Mouse (Mus musculus) granulocyte monocyte progenitor cell, adult 5-6 weeks (primary cell): ENCODE measurements around the gene Abcc4. TPM values are rescaled to one million over a fixed set of nuclear protein-coding genes. Genes with fewer than 3 reads are reported as not detected.
"Not testable (repeated sequence)": the region's sequence is repeated elsewhere in the genome, so short reads cannot be mapped to it uniquely, and the experiment has no call there.

ENCODE experiments used
- ATAC-seq: replicated peaks from 2 replicates; pipeline ENCODE4 v1.8.0; 2016; ENCODE audit warnings: mild to moderate bottlenecking, moderate TSS enrichment, inconsistent platforms; ENCODE audit not compliant: poor library complexity, severe bottlenecking
- total RNA-seq, 2 experiments: library from RNA; stranded (forward) in 1 of 2; stranded (reverse) in 1 of 2; fragments of 200-712, 200-1000 nt in 1 of 2; fragments of >200 nt in 1 of 2; fragmentation: Nextera tagmentation in 1 of 2; gene quantifications; 2 replicates each; pipeline ENCODE4 v1.2.3; 2014 to 2017

The Abcc4 gene
- total RNA-seq, 2 experiments from 2014 or later, result 38.8 to 42.4 TPM

- ATAC-seq, result peak; percentile 90
Observed at GRCm38 (mm10) chr14:118685572-118685971, 20.4 kb downstream of the Abcc4 start.

GRCm38 (mm10) chr14:118682339-118683034 is 23.5 kb downstream of the Abcc4 start:
- ATAC-seq, result peak; percentile 36; the same call in 1 of the 2 replicates

GRCm38 (mm10) chr14:118681087-118681486 is 24.9 kb downstream of the Abcc4 start:
- no peak for ATAC-seq

DNA sequence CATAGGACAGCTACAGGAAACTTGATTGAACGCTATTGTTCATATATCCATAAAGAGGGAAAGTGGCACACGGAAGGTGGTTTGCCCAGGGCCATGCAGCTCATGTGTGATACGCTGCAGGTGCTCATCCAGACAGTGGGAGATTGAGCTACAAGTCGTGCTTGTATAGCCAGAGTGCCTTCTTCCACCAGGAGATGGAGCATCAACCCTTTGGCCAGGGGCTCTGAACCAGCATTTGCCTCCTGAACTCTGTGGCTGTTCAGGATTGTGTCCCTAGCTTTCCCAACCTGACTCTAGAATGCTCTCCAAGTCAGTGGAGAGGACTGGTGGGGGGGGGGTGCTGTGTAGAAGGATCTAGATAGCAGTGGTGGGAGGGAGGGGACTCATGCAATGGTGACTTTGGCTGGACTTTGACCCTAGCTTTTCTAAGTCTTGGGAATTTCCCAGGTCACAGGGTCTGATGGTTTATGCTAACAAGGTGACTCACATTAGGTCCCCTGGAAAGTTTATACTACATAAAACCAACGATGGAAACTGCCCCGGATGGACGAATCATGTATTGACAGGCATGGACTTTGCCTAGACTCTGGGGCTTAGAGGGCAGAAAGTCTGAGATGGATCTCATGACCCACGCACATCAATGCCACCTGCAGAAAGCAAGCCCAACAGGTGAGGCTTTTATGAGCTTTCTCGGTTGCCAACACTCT is 27.6 kb downstream of the Abcc4 start:
- no peak for ATAC-seq

DNA sequence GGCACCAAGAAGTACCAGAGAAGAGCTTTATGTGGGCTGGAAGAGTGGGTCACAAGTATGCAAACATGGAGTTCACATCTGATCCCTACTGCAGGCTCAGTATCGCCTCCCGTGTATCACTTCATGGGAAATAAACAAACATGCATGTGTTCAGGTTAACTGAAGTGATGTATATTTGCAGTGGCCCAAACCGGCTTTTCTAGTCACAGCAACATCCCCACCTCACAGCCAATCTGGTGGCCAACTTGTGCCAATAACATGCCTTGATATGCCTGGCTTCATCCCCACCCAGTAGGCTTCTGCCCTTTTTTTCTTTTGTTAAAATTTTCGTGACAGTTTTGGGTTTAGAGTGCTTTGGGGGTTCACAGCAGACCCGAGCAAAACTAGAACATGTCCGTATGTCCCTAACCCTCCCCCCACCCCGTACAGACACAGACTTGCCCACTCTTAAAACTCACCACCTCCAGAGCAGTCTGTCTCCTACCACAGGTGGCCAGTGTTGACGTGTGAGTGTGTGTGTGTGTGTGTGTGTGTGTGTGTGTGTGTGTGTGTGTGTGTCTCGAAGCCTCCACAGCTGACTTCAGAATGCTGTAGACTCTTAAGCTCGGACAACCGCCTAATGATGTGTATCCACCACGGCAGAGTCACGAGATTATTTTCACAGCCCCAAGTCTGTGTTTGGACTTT is 29.6 kb downstream of the Abcc4 start:
- no peak for ATAC-seq

GRCm38 (mm10) chr14:118674705-118675139 is 31.3 kb downstream of the Abcc4 start:
- ATAC-seq, result peak; percentile 83

DNA sequence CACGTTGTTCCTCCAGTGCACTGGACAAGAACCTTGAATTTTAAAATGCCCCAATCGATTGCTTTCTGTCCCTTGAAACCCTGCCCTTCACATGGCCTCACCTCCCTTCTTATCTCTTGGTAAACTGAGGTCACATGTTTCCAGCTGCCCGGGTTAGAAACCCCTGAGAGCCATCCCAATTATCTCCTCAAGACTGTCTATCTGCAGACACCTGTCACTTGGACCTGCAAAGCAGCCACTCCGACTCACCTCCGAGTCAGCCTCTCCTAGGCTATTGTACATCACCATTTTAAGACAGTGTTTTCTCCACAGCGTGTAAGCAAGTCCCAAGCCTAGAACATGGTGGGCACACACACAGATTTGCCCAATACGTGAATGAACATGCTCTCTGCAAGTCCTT is 31.8 kb downstream of the Abcc4 start:
- no peak for ATAC-seq

DNA sequence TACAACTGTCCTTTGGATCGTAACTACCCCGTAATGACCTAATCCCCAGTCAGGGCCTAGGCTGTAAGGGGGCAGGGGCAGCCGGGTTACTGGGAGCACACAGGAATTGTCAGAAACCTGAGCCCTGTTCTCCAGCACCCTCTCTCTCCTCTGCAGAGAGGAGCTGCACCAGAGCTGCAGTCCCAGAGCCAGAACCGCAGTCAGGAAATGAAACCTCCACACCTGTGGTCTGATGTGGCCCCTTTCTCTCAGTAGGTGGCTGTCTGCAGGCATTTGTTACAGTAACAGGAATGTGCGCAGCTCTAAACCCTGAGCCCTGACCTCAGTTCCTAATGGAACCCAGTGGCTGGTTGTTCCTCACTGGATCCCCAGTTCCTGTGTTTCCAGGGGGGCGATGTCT is 32.5 kb downstream of the Abcc4 start:
- 0 out of 2 replicates have a peak, but pooled peaks have one; percentile 10 for ATAC-seq

- ATAC-seq, result not testable (repeated sequence)
Observed at GRCm38 (mm10) chr14:118672931-118673330, 33.1 kb downstream of the Abcc4 start.

GRCm38 (mm10) chr14:118667499-118667898 is 38.5 kb downstream of the Abcc4 start:
- no peak for ATAC-seq

GRCm38 (mm10) chr14:118664661-118665060 is 41.4 kb downstream of the Abcc4 start:
- ATAC-seq, result no peak

DNA sequence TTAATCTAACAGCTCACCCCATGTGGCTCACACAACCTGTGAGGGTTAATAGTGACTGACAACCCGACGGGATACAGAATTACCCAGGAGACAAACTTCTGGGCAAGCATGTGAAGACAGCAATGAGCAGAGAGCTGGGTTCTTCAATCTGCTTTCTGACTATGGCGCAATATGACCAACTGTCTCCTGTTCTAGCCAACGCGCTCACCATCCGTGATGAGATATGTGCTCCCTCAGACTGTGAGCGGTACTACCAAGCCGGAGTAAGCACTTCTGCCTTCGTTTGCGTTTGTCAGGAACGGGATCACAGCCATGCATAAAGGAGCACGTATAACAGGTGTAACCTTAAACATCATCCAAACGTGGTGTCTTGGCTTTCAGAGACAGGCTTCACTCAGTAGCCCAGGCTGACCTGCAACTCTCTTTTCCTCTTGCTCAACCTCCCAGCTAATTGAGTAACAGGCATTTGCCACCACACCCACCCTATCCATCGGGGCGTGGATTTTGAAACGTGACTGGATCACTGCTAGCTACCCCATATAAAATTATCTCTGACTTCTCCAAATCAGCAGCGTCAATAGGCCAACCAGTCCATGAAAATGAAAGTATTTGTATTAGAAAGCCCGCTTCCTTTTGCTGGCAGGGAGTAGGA is 43.3 kb downstream of the Abcc4 start:
- ATAC-seq, result peak; percentile 72

- ATAC-seq, result peak; percentile 30
Observed at GRCm38 (mm10) chr14:118662124-118662523, 43.9 kb downstream of the Abcc4 start.

DNA sequence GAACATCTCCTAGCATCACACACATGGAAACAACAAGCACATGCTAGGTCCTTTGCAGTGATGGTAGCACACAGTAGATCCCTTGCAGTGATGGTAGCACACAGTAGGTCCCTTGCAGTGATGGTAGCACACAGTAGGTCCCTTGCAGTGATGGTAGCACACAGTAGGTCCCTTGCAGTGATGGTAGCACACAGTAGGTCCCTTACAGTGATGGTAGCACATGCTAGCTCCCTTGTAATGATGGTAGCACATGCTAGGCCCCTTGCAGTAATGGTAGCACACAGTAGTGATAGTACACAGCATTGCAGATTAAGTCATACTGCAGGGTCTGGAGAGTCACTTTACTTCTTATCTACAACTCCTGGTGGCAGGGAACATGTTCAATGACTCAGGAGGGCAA is 46.8 kb downstream of the Abcc4 start:
- no peak for ATAC-seq

DNA sequence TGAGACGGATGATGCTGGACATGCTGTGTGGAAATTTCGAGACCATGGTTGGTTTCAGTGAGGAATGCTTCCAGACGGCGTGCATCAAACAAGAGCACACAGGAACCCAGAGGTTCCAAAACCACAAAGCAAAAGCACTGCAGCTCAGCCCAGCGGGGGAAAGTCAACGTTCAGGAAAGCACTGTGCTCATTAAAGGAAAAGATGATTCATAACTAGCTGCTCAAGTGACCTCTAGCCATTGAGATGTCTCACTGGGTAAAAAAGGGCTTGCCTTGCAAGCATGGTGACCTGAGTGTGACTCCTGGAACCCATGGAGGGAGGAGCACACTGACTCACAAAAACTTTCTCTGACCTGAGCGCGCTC is 47.7 kb downstream of the Abcc4 start:
- peak; percentile 41 for ATAC-seq

GRCm38 (mm10) chr14:118657673-118658327 is 48.2 kb downstream of the Abcc4 start:
- ATAC-seq, result peak; percentile 26

- ATAC-seq, result no peak
Observed at GRCm38 (mm10) chr14:118657206-118657605, 48.8 kb downstream of the Abcc4 start.

- no peak for ATAC-seq
Observed at GRCm38 (mm10) chr14:118656036-118656435, 50.0 kb downstream of the Abcc4 start.

DNA sequence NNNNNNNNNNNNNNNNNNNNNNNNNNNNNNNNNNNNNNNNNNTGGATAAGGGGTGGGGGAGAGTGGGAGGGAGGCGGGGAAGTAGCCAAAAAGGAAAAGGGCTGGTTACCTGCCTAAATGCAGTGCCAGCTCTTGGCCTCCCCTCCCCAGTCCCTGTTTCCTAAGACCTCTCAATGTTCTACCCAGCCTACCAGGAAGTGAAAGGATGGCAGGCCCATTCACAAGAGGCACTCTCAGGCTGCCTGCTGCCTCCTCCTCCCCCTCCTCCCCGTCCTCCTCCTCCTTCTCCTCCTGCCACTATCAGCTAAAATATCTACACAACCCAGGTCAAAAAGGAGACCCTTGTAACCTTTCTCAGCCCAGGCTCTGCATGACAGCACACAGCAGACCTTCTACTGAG is 51.1 kb downstream of the Abcc4 start:
- ATAC-seq, result peak; percentile 46
